Mouse (Mus musculus): Measurements from ENCODE around the gene Frmd5. TPM values are rescaled to one million over a fixed set of nuclear protein-coding genes. Genes with fewer than 3 reads are reported as not detected.

The Frmd5 gene
- polyA plus RNA-seq, 1 experiment from 2014 or later: 8.6 TPM

DNA sequence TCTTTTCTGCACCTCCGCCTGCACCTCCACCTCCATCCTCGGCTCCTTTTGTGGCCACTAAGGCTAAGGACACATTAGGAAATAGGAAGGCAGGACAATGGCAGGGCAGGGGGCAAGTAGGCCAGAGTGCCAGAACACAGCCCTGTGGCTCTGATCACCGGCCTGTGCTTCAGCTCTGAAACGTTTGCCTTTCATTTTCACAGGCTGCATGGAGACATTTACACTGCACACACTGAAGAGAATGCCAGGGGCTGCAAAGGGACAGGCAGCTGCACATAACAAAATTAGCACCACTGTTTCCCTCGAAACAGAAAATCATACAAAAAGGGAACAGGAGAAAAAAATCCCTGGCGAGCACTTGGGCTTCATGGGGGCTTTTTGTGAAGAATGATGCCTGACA, 107.6 kb downstream of the Frmd5 start:
- Histone ChIP-seq H3K36me3 (ENCODE audit: control insufficient read depth, insufficient read depth, low read length) (no peaks in the 10 kb centered on the region), H3K9me3 (ENCODE audit: control insufficient read depth, low read depth, low read length) (no peaks in the 10 kb centered on the region), H3K4me1 (ENCODE audit: control insufficient read depth, insufficient read depth, low read length) (no peaks in the 10 kb centered on the region), H3K4me3 (ENCODE audit: low read depth, low read length) (no peak overlapping the region), H3K27ac (ENCODE audit: low read length) (no peak overlapping the region), H3K27me3 (ENCODE audit: control insufficient read depth, insufficient read depth, low read length) (no peaks in the 10 kb centered on the region), H3K9ac (replicated peaks; ENCODE audit: low read depth, low read length) (no peak overlapping the region), H3K4me2 (replicated peaks; ENCODE audit: low read depth, low read length) (no peak overlapping the region)
- ATAC-seq (ENCODE audit: insufficient number of reproducible peaks, insufficient read depth, low FRiP score, low read depth): no peak
- 54% methylated on average over 6 of the region's 6 CpGs for WGBS

DNA sequence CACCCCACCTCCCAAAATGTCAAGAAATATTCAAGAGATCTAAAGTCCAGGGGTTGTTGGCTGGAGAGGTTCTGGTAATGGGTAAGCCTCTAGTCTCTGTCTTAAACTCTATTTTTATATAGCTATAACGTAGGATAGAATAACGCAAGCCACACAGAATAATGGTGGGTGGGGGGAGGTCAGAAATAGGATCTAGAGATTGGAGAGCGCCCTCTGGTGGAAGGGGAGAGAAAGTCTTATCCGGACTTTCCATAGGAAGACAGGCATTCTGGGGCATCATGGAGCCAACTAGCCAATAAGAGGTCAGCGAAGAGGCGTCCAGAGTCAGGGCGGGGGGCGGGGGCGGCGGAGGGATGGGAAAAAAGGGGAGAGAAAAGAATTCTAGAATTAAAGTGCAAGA, 111.5 kb downstream of the Frmd5 start:
- Histone ChIP-seq H3K9ac (replicated peaks; ENCODE audit: low read depth, low read length) (no peak overlapping the region), H3K4me1 (ENCODE audit: control insufficient read depth, insufficient read depth, low read length) (no peaks in the 10 kb centered on the region), H3K9me3 (ENCODE audit: control insufficient read depth, low read depth, low read length) (no peaks in the 10 kb centered on the region), H3K27ac (ENCODE audit: low read length) (no peak overlapping the region), H3K4me3 (ENCODE audit: low read depth, low read length) (no peak overlapping the region), H3K36me3 (ENCODE audit: control insufficient read depth, insufficient read depth, low read length) (no peaks in the 10 kb centered on the region), H3K27me3 (ENCODE audit: control insufficient read depth, insufficient read depth, low read length) (no peaks in the 10 kb centered on the region), H3K4me2 (replicated peaks; ENCODE audit: low read depth, low read length) (no peak overlapping the region)
- no peak for ATAC-seq (ENCODE audit: insufficient number of reproducible peaks, insufficient read depth, low FRiP score, low read depth)
- WGBS: 82% methylated on average over 10 of the region's 10 CpGs

GRCm38 (mm10) chr2:121688107-121688506, 118.8 kb downstream of the Frmd5 start:
- Histone ChIP-seq H3K9ac (replicated peaks; ENCODE audit: low read depth, low read length) (no peak overlapping the region), H3K9me3 (ENCODE audit: control insufficient read depth, low read depth, low read length) (no peaks in the 10 kb centered on the region), H3K4me1 (ENCODE audit: control insufficient read depth, insufficient read depth, low read length) (no peaks in the 10 kb centered on the region), H3K4me2 (replicated peaks; ENCODE audit: low read depth, low read length) (no peak overlapping the region), H3K4me3 (ENCODE audit: low read depth, low read length) (no peak overlapping the region), H3K36me3 (ENCODE audit: control insufficient read depth, insufficient read depth, low read length) (no peaks in the 10 kb centered on the region), H3K27ac (ENCODE audit: low read length) (no peak overlapping the region), H3K27me3 (ENCODE audit: control insufficient read depth, insufficient read depth, low read length) (no peaks in the 10 kb centered on the region)
- WGBS: 78% methylated on average over 2 of the region's 2 CpGs
- no peak for ATAC-seq (ENCODE audit: insufficient number of reproducible peaks, insufficient read depth, low FRiP score, low read depth)

GRCm38 (mm10) chr2:121683606-121684005, 123.3 kb downstream of the Frmd5 start:
- Histone ChIP-seq H3K9me3 (ENCODE audit: control insufficient read depth, low read depth, low read length) (no peaks in the 10 kb centered on the region), H3K4me1 (ENCODE audit: control insufficient read depth, insufficient read depth, low read length) (no peaks in the 10 kb centered on the region), H3K9ac (replicated peaks; ENCODE audit: low read depth, low read length) (no peak overlapping the region), H3K4me3 (ENCODE audit: low read depth, low read length) (no peak overlapping the region), H3K27me3 (ENCODE audit: control insufficient read depth, insufficient read depth, low read length) (no peaks in the 10 kb centered on the region), H3K36me3 (ENCODE audit: control insufficient read depth, insufficient read depth, low read length) (no peaks in the 10 kb centered on the region), H3K4me2 (replicated peaks; ENCODE audit: low read depth, low read length) (no peak overlapping the region), H3K27ac (ENCODE audit: low read length) (no peak overlapping the region)
- WGBS: 89% methylated on average over 8 of the region's 8 CpGs
- ATAC-seq (ENCODE audit: insufficient number of reproducible peaks, insufficient read depth, low FRiP score, low read depth): no peak

DNA sequence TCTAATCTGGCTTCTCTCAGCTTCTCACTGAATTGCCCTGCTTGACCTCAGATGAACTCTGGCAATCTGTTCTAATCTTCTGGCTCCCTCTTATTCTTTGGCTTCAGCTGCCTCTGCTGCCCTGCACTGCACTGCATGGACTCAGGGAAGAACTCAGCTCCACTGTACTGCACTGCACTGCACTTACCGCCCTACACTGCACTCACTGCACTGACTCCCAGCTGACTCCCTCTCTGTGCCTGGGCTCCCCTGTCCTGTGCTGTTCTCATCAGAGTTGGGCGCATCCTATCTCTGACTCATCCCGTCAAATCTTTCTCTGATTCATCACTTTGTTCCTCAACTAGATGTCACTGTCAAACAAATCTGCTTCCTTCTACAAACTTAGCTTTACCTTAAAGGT, 124.5 kb downstream of the Frmd5 start:
- Histone ChIP-seq H3K9ac (replicated peaks; ENCODE audit: low read depth, low read length) (no peak overlapping the region), H3K4me2 (replicated peaks; ENCODE audit: low read depth, low read length) (no peak overlapping the region), H3K4me1 (ENCODE audit: control insufficient read depth, insufficient read depth, low read length) (no peaks in the 10 kb centered on the region), H3K4me3 (ENCODE audit: low read depth, low read length) (no peak overlapping the region), H3K27ac (ENCODE audit: low read length) (no peak overlapping the region), H3K36me3 (ENCODE audit: control insufficient read depth, insufficient read depth, low read length) (no peaks in the 10 kb centered on the region), H3K9me3 (ENCODE audit: control insufficient read depth, low read depth, low read length) (no peaks in the 10 kb centered on the region), H3K27me3 (ENCODE audit: control insufficient read depth, insufficient read depth, low read length) (no peaks in the 10 kb centered on the region)
- WGBS: 80% methylated on average over 3 of the region's 3 CpGs
- no peak for ATAC-seq (ENCODE audit: insufficient number of reproducible peaks, insufficient read depth, low FRiP score, low read depth)

GRCm38 (mm10) chr2:121679711-121680110, 127.2 kb downstream of the Frmd5 start:
- Histone ChIP-seq H3K4me2 (replicated peaks; ENCODE audit: low read depth, low read length) (no peak overlapping the region), H3K9me3 (ENCODE audit: control insufficient read depth, low read depth, low read length) (no peaks in the 10 kb centered on the region), H3K4me1 (ENCODE audit: control insufficient read depth, insufficient read depth, low read length) (no peaks in the 10 kb centered on the region), H3K4me3 (ENCODE audit: low read depth, low read length) (no peak overlapping the region), H3K27ac (ENCODE audit: low read length) (no peak overlapping the region), H3K9ac (replicated peaks; ENCODE audit: low read depth, low read length) (no peak overlapping the region), H3K27me3 (ENCODE audit: control insufficient read depth, insufficient read depth, low read length) (no peaks in the 10 kb centered on the region), H3K36me3 (ENCODE audit: control insufficient read depth, insufficient read depth, low read length) (no peaks in the 10 kb centered on the region)
- WGBS: 79% methylated on average over 7 of the region's 7 CpGs
- ATAC-seq (ENCODE audit: insufficient number of reproducible peaks, insufficient read depth, low FRiP score, low read depth): no peak

DNA sequence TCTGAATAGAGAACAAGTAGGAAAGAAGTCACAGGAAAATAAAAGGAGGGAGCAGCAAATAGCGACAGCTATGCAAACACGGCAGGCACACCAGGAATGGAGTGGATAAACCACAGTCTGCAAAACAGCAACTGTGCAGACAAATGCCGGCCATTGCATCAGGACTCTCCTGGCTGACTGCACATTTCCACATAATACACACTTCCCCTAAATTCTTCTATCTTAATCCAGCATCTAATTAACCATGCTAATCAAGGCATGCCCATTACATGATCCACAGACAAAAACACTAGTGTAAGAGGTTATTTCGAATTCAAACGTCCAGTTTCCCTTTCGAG, 129.3 kb downstream of the Frmd5 start:
- Histone ChIP-seq H3K4me1 (ENCODE audit: control insufficient read depth, insufficient read depth, low read length) (no peaks in the 10 kb centered on the region), H3K9me3 (ENCODE audit: control insufficient read depth, low read depth, low read length) (no peaks in the 10 kb centered on the region), H3K27me3 (ENCODE audit: control insufficient read depth, insufficient read depth, low read length) (no peaks in the 10 kb centered on the region), H3K27ac (ENCODE audit: low read length) (no peak overlapping the region), H3K4me3 (ENCODE audit: low read depth, low read length) (no peak overlapping the region), H3K36me3 (ENCODE audit: control insufficient read depth, insufficient read depth, low read length) (no peaks in the 10 kb centered on the region), H3K4me2 (replicated peaks; ENCODE audit: low read depth, low read length) (no peak overlapping the region), H3K9ac (replicated peaks; ENCODE audit: low read depth, low read length) (no peak overlapping the region)
- WGBS: 76% methylated on average over 6 of the region's 6 CpGs
- ATAC-seq (ENCODE audit: insufficient number of reproducible peaks, insufficient read depth, low FRiP score, low read depth): no peak

- Histone ChIP-seq H3K27ac (ENCODE audit: low read length) (no peak overlapping the region), H3K4me3 (ENCODE audit: low read depth, low read length) (no peak overlapping the region), H3K9ac (replicated peaks; ENCODE audit: low read depth, low read length) (no peak overlapping the region), H3K4me2 (replicated peaks; ENCODE audit: low read depth, low read length) (no peak overlapping the region), H3K36me3 (ENCODE audit: control insufficient read depth, insufficient read depth, low read length) (no peaks in the 10 kb centered on the region), H3K9me3 (ENCODE audit: control insufficient read depth, low read depth, low read length) (no peaks in the 10 kb centered on the region), H3K4me1 (ENCODE audit: control insufficient read depth, insufficient read depth, low read length) (no peaks in the 10 kb centered on the region), H3K27me3 (ENCODE audit: control insufficient read depth, insufficient read depth, low read length) (no peaks in the 10 kb centered on the region)
- no peak for ATAC-seq (ENCODE audit: insufficient number of reproducible peaks, insufficient read depth, low FRiP score, low read depth)
- WGBS: 44% methylated on average over 6 of the region's 6 CpGs
Observed at GRCm38 (mm10) chr2:121676951-121677648, 129.8 kb downstream of the Frmd5 start.

DNA sequence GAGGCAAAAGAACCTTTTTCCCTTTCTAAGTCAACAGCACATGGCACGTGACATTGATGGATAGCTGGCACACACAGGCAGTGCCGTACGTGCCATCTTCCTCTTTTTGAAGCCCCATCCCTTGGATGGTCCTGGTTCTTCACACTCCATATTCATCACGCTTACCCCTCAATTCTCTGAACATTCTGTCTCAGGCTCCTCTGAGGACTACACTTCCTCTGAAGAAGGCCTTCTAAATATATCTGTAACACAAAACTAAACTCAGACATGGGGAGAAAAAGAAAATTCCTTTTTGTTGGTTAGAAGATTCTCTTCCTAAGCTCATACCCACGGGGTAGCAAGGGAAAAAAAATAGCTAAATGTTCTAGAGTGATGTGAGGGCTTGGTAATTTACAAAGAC, 131.0 kb downstream of the Frmd5 start:
- H3K36me3 ChIP-seq (ENCODE audit: control insufficient read depth, insufficient read depth, low read length): no peaks in the 10 kb centered on the region
- no peak overlapping the region for H3K27ac ChIP-seq (ENCODE audit: low read length)
- H3K9me3 ChIP-seq (ENCODE audit: control insufficient read depth, low read depth, low read length): no peaks in the 10 kb centered on the region
- no peak overlapping the region for H3K4me3 ChIP-seq (ENCODE audit: low read depth, low read length)
- WGBS: 75% methylated on average over 5 of the region's 5 CpGs
- no peak overlapping the region for H3K9ac ChIP-seq (replicated peaks; ENCODE audit: low read depth, low read length)
- H3K4me1 ChIP-seq (ENCODE audit: control insufficient read depth, insufficient read depth, low read length): no peaks in the 10 kb centered on the region
- no peaks in the 10 kb centered on the region for H3K27me3 ChIP-seq (ENCODE audit: control insufficient read depth, insufficient read depth, low read length)
- H3K4me2 ChIP-seq (replicated peaks; ENCODE audit: low read depth, low read length): no peak overlapping the region
- ATAC-seq (ENCODE audit: insufficient number of reproducible peaks, insufficient read depth, low FRiP score, low read depth): no peak
